Mouse (Mus musculus) skeletal muscle tissue, adult 2 months (tissue): ENCODE results near the gene Lonrf2.

Experiments used
- DNase-seq: peaks from one replicate; pipeline ENCODE4 v3.0.0-alpha.2; 2012; ENCODE audit warnings: low read depth, low spot score

Gene Lonrf2

DNA sequence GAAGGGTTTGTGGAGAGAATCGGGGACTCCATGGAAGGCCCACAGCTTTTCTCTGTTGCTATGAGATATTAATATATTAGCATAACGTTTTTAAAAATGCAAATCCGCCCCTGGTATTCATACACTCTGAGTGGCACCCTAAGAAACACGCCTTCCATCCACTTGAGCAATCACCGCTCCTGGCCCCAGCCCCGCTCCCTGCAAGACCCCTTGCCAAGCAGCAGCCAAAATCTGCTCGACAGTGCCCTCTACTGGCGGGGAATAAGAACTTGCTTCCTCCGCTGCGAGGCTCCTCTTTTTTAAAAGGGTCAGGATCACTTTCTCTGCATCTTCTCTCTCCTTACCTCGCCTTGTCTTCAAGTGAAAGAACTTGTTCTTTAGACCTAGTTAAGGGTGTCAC, 68.7 kb downstream of the Lonrf2 start:
- peak; percentile 34 for DNase-seq

DNA sequence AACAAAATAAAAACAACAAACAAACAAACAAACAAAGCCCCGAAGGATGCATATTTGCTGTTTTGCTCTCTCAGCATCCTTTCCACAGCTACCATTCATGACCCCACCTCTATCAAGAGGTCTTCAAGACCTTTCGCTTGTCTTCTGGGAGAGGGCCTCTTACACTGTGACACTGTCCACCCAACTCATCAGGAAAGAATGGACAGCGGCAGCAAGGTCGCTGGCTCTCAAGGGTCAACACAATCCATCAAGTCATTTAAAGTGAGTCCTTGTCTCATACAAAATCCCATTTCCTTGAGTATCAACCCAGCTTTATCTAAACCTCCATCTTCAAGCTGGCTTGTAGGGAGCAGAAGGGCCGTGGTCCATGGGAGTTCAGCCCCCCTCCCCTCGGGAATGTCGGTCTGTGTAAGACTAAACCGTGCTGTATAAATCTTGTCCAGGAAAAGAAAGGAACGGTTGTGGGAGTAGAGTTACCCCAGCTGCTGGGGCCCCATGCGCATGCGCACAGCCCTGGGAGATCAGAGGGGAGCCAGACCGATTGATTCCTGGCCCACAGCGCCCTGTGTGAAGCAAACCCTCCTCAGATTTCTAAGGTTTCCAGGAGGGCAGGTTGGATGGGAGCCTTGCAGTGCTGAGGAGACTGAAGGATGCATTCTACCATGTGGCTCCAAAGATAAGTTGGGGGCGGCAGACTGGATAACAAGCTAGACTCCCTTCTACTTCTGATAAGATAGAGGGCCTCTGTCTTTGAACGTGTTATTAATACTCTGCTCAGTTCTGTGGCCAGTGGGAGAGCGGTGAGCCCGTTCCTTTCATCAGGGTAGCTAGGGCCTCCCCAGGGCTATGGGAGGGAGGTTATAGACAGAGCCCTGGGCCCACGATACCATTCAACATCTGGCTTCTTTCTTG, 69.6 kb downstream of the Lonrf2 start:
- no peak for DNase-seq

DNA sequence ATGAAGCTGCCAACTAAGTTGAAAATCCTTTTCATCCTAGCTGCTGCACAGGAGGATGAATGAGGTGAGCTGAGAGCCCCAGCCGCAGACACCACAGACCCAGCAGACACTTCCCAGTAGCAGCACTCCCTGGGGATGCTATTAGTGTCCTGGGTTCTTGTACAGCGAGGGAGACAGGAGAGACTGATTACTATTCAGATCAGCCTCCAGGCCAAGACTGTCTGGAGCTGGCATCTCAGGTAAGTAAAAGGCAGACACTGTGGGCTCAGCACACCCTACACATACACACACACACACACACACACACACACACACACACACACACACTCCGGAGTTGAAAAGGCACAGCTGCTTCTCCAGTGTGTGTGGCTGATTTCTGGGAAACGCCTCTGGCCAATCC, 70.3 kb downstream of the Lonrf2 start:
- DNase-seq = no peak

DNA sequence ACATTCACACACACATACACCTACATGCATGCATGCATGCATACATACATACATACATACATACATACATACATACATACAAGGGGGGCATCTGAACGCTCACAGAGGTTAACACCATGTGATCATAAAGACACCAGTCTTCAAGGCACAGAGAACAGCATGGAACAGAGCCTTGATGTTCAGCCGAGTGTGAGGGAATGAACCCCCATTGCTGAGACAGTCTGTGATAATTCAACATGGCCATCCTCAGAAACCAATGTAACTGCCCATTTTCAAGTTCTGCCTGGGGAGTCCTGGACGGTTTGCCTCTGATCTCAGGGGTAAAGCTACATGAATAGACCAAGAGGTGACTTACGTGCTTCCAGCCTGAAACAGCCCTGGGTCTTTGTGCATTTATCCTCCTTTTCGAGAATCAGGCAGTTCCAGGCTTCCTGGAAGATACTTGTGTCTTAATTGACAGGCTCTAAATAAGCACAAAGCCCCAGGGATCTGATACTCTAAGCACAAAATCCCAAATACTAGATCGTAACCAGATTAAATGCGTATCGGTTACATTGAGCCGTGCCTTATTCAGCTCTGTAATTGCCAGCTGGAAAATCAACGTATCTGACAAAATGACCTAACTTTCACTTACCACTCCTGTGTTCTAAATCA, 72.4 kb downstream of the Lonrf2 start:
- DNase-seq = no peak

DNA sequence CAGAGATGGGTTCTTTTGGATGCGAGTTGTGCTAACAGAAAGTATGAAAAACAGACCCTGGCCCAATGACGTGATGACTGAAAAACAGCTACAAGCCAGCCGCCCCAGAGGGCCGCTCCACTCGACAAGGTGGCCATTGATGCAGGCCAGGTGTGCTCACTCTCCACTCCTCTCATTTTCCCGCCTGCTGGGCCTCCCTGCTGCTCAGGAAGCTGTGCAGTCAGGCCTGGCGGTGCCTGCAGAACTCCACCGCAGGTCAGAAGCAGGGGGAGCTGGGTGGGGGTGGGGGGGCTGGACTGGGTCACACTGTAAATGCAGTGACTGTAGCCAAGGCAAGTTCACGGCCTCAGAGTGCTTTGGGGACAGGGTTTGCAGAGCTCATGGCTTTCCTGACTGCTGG, 76.1 kb downstream of the Lonrf2 start:
- DNase-seq = no peak

DNA sequence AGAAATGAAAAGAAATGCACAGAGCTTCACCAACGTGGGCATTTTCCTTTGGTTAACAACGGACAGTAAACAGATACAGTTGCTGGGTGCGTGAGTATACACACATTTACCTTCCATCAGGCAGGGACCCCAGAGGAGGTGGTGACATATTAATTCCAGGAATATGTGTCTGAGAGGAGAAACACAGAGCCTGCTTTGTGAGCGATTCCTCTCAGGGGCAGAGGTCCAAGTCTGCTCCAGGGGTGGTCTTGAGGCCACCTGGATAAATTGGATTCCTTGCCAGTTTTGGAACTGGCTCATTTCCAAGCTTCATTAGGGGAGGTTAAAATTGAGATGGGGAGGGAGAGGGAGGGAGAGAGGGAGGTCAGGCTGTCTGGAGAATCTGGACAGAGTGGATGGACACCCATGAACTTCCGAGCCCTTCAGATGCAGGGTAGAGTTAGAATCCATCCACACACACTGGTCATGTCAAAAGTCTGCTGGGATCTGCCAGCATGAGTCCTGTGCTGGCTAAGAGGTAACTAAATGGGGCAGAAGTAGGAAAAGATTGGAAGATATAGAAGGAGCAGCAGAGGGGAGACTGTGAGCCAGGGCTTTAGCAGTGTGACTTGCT, 78.6 kb downstream of the Lonrf2 start:
- no peak for DNase-seq

DNA sequence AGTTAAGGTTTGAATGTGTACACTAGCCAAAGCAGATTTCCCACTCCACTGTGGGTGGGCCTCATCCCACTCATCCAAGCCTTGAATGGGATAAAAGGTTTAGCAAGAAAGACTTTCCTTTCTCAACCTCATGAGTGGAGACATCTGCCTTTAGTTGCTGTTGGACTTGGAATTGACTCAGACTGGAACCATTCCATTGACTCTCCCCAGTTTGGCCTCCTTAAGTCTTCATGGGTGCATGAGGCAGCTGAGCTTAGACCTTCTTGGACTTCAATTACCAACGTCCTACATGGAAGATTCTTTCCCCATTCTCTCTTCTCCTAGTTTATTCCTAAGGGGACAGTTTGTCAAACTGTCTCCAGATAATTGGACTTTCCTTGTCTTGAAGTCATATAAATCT, 92.6 kb downstream of the Lonrf2 start:
- DNase-seq = no peak
